Mouse (Mus musculus) thymus, postnatal 25 days (tissue): ENCODE results near the gene Trpc1.
A peak's percentile ranks its signal among the peaks of the same experiment; 100 is the strongest.

Experiments used
- DNase-seq: peaks from one replicate; pipeline ENCODE4 v3.0.0; 2022

Trpc1 gene

DNA sequence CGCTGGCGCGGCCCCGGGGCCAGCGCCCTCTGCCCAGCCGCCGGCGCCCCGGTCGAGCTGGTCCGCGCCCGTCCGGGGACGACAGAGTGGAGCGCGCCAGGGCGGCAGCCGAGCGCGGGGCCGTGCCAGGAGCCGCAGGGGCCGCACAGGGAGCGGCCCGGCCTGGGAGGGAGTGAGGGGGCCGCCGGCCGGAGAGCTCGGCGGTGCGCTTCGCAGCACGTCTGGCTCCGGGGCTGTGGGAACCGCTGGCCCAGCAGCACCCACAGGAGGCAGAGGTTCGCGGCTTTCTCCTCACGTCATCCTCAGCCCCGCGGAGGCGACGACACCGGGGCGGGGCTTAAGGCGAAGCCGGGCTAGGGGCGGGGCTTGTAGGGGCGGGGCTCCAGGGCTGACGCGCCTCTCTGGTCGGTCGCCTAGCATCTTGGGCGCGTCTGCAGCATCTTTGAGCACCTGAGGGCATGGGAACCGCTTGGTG lies at the start of gene Trpc1:
Gene Trpc1, minus strand, starts transcription at position 339 of the 475 bp plus-strand sequence.
- DNase-seq: peak; percentile 57

DNA sequence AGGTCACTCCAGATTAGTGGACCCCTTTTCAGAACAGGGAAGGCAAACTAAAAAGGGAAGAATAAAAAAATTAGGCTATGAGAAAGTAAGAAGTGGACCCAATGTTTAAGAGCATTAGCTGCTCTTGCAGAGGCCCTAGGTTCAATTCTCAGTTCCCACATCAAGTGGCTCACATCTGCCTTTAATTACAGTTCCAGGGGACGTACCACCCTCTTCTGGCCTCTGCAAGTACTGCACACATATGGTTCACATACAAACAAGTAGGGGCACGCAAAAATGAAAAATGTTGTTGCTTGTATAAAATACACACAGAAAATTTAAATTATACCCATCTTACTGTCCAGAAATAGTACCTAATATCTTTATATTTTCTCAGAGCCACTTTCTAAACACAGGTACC lies 46.1 kb upstream of the Trpc1 start:
- DNase-seq: no peak

DNA sequence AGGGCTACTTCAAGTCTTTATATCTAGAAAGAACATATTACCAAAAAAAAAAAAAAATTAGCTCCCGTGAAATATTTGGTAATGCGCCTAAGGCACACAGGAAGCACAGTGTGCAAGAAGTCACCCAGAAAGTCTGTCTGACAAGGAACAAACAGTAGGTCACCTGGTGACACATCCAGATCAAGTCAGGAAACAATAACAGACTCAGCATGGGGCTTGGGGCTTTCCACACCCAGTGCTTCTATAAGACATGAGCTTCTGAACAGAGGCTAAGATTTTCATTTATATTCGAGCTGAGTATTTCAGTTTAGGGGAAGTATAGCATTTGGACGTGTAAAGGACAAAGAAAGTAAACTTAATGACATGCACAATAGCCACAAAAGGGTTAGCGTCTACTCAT lies 45.7 kb upstream of the Trpc1 start:
- DNase-seq: no peak

DNA sequence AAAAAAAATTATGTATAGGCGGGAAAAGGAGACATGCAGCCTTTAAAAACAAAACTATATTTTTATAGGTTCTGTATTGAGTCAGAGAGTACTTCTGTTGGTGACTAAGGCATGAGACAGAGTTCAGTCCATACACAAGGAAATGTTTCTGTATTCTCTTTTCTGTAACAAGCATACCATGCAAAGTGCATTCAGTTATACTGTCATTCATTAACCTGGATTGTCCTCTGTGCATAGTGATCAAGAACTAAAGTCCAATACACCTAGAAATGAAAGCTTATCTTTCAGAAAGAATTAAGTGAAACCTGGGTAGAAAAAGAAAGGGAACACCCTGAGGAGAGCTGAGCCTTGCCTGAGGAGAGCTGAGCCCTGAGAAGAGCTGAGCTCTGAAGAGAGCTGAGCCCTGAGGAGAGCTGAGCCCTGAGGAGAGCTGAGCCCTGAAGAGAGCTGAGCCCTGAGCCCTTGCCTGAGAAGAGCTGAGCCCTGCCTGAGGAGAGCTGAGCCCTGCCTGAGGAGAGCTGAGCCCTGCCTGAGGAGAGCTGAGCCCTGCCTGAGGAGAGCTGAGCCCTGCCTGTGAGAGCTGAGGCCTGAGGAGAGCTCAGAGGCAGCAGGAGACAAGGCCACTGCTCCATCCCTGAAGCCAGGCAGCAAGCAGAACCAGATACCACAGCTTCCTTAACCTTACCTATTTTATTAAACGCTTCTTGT lies 45.1 kb upstream of the Trpc1 start:
- no peak for DNase-seq

DNA sequence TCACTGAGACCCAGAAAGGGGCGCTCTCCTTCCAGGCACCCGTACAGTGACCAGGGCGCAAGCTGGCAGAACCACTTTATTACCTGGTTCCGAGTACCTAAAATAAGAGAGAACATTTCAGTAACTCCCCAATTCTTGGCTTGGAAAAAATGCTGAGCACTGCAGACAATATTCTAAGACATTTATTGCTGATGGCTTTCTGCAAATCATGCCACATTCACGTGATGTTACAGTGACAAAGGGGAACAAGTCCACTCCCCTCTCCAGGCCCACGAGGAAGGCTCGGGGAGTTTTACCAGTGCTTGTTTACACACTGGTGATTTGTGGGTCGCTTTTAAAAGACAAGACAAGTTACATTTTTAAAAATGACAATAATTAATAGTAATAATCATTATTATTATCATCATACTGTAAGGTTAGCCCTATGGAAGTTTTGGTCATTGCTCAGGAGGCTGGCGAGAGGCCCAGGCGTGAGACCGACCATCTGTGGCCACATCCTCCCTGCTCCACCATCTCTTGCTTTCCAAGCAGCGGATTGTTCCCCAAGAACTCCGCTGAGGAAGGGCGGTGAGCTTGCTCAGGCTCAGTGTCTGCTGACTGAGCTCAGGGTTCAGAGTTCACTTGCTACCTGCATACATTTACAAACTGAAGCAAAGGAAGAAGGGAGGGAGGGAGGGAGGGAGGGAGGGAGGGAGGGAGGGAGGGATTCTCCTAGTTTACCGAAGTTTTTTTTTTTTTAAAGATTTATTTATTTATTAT lies 44.0 kb upstream of the Trpc1 start:
- DNase-seq: no peak

DNA sequence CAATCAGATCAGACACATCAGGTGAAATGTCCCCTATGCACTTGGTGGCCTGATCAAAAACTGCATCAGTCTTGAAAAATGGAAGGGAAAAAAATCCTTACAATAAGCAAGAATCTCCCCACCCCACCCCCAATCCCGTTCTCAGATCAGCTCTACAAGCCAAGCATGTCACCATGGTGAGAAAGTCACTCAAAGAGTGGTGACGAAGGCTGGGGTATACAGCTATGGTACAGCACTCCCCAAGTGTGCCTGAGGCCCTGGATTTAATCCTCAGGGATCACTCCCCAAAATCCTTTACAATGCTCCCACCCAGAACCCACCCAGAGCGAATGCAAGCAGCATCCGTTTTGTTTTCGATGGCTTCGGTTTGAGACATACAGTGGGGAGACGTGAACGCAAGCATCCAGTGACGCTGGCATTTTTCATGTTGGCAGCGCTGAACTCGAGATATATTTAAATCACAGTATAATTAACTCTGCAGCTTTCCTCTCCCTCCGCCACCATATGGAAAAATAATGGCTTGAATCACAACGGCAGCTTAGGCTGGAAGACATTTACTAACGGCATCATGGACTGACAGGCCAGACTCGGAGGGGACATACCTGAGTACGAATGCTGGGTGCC lies 34.8 kb upstream of the Trpc1 start:
- DNase-seq: no peak

DNA sequence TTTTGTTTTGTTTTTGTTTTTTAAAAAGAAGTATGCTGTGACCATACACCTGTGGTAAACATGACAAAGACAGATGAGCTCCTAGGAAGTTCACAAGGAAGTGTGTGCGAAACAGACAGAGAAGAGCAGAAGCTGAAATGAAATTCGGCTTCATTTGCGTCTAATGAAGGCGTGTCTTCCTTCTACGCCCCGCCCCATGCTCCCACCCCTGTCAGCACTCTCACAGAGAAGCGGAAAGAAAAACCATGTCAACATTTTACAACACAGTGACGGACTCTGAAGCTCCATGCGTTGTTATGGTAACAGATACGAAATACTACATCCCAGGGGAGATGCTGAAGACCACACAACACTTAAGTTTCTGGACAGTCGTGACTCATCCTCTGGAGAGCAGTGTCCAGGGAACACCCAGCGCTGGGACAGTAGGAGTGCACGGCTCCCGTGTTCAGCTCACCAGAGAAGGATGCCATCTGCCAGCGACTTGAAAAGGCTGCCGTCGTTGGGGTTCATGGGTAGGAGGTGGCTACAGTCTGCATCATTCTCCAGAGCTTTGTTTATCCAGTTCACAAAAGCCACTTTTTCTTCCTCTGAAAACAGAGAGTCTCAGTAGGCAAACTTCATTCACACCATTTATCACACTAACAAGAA lies 33.6 kb upstream of the Trpc1 start:
- no peak for DNase-seq

DNA sequence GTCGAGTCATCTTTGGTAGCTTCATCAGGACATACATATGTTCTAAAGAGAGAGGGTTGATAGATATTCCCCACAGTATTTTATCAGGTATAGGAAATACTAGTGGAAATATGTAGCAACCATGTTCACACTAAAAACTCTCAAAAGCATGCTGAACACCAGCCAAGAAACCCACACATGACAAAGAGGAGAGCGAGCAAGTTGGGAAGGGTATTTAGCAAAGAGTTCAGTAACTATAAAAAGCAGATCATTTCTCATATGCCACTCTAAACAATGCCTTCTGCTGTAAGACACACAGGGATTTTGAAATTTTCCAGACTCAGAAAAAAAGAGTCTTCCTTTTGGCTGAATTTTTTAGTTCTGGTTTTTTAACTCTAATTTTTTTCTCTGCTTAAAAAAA lies 21.5 kb upstream of the Trpc1 start:
- DNase-seq: no peak

DNA sequence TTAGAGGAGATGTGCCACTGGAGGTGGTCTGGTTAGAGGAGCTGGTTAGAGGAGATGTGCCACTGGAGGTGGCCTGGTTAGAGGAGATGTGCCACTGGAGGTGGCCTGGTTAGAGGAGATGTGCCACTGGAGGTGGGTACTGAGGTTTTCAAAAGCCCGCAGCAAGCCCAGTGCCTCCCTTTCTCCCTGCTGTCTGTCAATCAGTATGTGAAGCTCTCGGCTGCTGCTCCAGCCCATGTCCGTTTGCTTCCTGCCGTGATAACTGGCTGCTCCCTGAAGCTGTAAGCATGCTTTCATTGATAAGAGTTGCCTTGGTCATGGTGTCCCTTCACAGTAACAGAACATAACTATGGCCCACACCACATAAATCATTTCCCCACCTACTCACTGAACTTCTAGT lies 13.0 kb upstream of the Trpc1 start:
- DNase-seq: no peak

DNA sequence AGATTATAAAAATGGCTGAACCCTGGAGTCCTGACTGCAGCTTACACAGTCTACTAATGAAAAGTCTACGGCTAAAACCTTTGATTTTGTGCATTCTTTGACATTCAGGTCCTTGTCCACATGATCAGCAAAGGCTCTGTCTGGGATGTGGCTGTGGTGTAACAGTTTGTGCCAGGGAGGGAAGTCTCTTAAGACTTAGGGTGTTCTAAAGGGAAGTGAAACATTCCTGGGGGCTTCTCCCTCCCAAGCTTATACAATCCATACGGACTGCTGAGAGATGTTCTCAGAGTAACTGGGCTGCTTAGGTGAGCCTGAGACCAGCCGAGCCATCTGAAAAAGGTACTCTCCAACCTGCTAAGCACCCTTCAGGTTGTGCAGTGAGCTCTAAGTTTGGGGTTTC lies 12.1 kb upstream of the Trpc1 start:
- DNase-seq: no peak

DNA sequence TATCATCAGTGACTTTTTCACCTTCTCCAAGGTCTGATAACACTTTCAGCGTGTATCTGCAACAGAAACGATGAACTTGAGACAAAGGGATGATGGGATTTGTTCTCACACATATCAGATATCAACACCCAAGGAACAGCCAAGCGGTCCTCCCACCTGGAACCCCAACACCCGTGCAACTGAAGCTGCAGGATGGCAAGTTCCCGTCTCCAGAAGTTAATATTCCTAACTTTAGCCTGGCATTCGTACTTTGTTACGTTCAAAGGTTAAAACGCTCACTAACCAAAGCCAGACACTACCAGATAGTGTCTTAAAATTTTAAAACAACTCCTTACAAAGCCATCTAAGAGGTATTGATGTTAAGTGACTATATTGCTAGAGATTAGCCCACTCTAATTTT lies 11.2 kb upstream of the Trpc1 start:
- DNase-seq: no peak

DNA sequence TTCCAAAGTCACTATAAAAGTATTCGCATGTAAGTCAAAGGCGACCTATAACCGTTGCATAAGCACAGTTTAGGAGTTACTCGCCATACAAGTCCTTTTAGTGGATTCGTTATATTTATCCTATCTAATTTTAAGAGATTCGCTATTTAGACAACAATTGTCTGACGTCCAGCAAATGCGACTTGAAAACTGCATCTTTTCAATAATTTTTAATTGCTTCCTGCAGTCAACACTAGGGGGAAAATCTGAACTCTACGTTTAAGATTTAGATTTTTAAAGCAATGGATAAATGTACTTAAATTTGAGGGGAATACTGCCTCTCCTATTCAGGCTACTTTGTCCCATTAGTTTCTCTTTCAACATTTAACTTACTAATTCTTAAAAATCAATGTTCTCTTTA lies 571 bp upstream of the Trpc1 start:
- no peak for DNase-seq

DNA sequence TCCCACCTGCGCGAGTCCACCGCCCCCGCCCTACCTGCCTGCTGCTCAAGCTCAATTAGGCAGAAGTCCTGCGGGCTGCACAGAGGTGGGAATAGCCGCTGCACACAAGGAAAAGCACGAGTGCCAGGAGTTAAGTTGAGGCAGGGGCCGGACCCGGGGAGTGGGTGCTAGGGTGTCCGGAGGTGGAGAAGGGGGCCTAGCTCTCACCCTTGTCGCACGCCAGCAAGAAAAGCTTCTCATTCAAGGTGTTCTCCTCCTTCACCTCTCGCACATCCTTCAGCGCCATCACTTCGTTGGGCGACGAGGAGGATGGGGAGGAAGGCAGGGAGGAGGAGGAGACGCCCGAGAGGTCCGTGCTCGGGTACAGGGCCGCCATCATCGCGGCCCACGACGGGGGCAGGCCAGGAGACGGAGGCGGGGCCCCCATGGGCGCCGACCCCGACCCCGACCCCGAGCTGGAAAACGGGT lies 680 bp downstream of the Trpc1 start:
- DNase-seq: no peak

DNA sequence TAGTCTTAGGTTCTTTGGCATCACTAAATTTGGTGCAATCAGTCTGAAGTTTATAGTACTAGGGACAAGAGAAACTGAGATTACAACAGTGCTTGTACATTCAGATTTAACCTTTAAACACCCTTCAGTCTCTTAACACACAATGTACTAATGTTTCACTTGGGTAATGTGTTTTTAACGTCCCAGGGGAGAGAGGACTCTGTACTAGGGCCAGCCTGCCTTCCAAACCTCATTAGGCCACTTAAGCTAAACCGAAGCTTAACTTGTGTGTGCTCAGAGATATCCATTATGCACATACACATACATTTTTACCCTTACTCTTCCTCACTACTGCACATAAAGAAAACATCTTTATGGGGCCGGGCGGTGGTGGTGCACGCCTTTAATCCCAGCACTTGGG lies 2.9 kb downstream of the Trpc1 start:
- no peak for DNase-seq

DNA sequence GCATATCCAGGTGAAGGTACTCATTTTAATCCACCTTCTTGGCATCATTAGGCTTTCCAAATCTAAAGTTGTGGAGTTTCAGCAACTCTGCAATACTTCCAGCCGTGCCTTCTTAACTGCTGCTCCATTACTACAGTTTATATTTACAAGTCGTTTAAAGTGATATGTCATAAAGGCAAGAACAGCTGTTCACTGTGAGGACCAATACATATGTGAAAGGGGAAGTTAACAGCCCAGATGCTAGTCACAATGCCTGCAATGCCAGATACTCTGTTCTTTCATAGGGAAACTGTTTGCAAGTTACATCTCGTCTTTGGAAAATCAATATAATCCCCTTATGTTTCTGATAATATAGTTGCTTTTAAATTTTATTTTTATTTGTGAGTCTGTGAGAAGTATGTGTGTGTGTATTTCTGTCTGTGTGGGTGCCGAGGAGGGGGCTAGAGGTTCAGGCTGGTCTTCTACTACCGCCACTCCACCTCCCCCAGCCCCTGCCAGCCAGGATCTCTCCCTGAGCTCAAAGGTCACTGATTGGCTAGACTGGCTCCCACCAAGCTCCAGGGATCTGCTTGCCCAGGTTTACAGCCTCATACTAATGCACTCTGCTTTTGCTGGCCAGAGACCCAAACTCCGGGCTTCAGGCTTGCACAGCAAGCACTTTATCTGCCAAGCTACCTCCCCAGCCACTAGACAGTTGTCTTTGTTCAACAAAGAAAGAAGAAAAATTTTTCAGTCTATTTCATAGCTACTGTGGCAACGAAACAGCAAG lies 5.1 kb downstream of the Trpc1 start:
- DNase-seq: no peak

DNA sequence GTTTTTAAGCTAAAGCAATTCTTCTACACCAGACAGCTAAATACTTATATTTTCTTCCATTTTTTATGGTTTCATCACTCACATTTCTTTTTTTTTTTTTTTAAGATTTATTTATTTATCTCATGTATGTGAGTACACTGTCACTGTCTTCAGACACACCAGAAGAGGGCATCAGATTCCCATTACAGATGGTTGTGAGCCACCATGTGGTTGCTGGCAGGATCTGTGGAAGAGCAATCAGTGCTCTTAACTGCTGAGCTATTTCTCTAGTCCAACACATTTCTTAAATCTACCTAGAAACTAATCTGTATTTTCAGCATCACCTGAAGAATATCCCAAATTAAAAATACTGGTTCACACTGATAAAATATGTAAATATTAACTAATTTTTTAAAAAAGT lies 13.9 kb downstream of the Trpc1 start:
- no peak for DNase-seq

DNA sequence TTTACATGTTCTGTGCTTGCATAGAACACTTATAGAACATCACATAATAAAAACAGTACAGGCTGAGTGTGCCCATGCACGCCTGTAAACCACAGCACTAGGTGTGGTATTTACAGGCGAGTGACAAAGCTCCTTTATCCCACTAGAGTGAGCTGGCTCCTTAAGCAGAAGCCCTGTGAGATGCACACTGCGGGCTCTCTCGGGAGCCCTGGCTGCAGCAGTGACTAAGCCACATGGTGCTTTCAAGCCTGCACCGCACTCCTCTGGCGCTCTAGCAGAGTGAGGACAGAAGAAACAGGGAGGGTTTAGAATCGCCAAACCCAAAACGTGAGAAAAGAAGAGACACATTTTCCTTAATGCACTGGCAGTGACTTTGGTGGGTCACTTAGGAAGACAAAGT lies 37.6 kb downstream of the Trpc1 start:
- DNase-seq: no peak

DNA sequence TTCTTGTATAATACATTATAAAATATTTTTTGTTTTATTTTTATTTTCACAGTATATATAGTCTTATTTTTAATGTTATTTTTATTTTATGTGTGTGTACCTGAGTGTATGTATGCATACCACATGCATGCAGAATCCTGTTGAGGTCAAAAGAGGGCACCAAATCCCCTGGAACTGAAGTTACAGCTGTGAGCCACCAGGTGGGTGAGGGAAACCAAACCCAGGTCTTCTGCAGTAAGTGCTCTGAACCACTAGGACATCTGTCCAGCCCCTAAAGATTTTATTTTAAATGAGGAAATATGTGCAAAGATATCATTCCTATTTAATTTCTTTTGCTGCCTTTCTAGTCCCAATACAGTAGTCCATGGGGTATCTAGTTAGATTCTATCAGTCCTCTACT lies 41.2 kb downstream of the Trpc1 start:
- DNase-seq: no peak

DNA sequence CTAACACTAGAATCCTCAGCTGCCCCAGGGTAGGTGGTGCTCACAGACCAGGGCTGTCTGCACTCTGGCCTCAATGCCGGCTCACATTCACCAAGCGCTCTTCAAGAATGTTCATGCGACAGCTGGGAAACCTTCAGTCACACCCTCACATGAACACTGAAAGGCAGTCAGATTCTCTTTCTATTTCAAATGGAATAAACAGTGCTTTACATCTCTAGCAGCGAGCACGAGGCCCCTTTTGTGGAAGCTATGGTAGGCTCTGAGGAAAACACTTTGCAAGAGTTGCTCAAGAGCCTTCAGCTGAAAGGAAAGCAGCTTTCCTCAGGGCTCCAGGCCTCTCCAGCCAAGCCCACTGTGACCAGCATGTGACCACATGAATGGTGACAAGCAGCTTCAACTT lies 44.8 kb downstream of the Trpc1 start:
- DNase-seq: no peak

DNA sequence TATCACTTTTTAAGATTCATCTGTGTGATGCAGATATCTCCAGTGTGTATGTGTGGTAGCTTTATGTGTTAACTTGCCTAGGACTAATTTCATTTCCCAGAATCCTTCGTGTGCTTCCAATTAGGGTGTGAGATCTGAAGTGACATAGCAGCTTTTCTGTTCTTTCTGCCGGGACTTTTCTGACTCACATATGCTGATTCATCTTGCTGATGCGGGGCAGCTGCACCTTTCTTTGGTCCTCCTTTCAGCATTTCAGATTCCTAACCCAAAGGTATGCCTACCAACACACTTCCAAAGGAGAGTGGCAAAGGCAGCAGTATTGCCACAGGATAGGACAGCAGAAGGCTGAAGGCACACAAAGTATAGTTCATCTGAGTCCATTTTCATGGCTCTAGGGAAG lies 46.1 kb downstream of the Trpc1 start:
- no peak for DNase-seq

DNA sequence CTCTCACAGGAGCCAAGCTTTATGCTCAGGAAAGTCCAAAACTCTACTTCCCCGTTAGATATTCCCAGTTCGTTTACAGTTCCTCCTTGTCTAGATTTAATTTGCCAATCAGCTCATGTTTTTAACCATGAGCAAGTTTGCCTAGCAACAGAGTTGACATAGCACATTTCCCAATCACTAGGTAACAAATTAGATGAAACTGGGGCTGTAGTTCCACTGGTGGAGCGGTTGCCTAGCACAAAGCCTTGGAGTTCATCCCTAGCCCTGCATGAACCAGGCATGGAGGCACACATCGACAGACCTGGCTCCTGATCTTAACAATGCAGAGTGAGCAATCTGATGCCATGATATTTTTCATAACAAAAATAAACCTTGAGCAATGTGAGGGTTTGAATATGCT lies 50.9 kb downstream of the Trpc1 start:
- DNase-seq: no peak

DNA sequence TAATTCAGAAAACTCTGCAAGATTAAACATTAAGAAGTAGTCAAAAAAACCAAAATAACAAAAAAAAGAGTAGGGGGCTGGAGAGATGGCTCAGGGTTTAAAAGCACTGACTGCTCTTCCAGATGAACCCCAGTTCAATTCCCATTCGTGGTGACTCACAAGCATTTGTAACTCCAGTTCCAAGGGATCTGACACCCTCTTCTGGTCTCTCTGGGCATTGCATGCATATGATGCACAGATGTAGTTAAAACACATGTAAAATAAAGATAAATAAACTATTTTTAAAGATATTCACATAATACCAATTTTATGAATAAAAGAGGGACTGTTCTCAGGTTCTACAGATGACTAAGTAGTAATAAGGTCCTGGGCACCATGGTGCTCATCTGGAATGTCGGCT lies 52.4 kb downstream of the Trpc1 start:
- DNase-seq: peak; percentile 17

DNA sequence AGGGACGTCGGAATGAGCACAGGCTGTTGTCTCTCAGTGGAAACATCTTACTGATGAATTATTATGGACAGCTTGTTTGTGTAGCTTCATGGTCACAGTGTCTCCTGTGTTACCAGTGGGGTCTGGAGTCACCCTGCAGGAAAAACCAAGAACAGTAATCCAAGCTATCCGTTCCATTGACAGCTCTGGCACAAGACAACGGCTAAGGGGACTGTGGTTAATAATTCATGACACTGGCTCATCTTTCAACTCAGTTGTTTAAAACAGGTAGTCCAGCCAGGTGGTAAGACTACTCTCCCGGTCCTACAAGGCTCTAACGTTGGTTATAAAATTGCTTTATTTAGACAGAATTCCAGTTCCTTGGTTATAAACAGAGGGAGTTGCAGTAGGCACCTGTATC lies 53.6 kb downstream of the Trpc1 start:
- DNase-seq: no peak
